Mouse (Mus musculus): ENCODE data around the gene Hccs. TPM values are rescaled to one million over a fixed set of nuclear protein-coding genes. Genes with fewer than 3 reads are reported as not detected.
"Not testable (repeated sequence)": the region's sequence is repeated elsewhere in the genome, so short reads cannot be mapped to it uniquely, and the experiment has no call there.

Hccs gene
- polyA plus RNA-seq (2014; fragmentation: Nextera tagmentation; extraction: Ambion mirVana), result 54.6 TPM in 2 replicates

DNA sequence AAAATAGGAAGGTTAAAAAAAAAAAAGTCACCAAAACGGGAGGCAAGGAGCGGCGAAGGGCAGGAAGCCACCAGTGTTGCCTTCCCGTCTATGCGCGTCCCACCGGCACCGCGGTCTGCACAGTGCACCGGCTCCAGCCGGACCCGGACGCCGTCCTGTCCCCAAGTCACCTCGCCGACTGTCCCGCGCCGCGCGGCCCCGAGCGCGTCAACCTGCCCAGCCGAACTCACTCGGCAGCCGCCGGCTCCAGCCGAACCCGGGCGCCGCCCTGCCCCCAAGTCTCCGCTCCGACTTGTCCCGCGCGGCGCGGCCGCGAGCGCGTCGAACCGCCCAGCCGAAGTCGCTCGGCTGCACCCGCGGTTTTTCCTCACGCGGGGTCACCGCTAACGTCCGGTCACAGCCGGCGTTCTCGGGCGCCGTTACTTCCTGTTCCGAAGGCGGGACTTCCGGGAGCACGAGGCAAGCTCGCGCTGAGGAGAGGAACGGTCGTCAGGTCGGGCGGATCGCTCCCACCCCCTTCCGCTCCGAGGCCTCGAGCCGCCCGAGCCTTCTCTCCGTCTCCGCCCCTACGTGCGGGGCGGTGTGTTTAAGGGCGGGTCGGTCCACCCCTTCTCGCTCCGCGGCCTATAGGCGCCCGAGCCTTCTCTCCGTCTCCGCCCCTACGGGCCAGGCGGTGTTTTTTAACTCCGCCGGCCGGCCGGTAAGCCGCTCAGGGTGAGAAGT lies at the start of gene Hccs:
Gene Hccs (minus strand): TSS at position 428 of the 723 bp plus-strand sequence.
- WGBS, result 15% methylated on average over 87 of the region's 97 CpGs
- Histone ChIP-seq H3K27ac (ENCODE audit: low read depth, low read length) (peak within 1 kb of the TSS; percentile 60), H3K9me3 (ENCODE audit: control insufficient read depth, low read length) (no peaks in the 10 kb centered on the region), H3K4me2 (replicated peaks; ENCODE audit: low read depth, low read length) (peak within 1 kb of the TSS; percentile 41), H3K36me3 (ENCODE audit: control insufficient read depth, insufficient read depth, low read length) (no peaks in the 10 kb centered on the region), H3K4me1 (replicated peaks; ENCODE audit: control insufficient read depth, insufficient read depth, low read length) (no peaks in the 10 kb centered on the region), H3K9ac (ENCODE audit: low read depth, low read length) (peak within 1 kb of the TSS; percentile 60), H3K27me3 (ENCODE audit: control insufficient read depth, insufficient read depth, low read length) (no peaks in the 10 kb centered on the region), H3K4me3 (ENCODE audit: low read depth, low read length) (peak within 1 kb of the TSS; percentile 58)
- peak; percentile 100 for ATAC-seq (ENCODE audit: low FRiP score)
- peak; percentile 83 for DNase-seq (ENCODE audit: low spot score)

DNA sequence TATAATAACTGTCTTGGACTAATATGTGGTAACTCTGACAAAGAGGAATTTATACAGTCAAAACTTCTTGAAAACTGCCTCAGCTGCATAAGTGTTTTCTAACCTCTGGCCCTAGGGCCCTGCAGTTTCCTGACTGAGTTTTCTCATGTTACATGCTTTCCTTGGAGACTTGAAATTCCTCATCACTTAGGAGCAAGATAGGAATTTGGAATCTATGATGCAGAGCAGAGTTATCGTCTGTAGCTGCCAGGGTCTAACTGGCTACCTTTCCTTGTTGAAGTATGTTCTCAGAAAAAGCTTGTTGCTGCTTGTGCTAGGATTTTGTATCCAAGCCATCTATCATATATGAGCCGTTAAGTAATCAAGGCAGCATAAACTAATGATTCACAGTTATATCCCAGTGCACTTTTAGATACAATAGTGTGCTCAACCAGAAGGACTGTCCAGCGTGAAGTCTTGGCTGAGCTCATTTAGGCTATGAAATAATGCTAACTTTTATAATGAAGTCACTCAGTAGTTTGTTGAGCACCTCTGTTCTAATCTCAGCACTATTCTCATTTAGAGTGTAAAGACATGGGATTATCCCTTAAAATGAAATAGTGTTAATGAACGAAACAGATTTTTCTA lies 37.1 kb upstream of the Hccs start:
- Histone ChIP-seq H3K36me3 (ENCODE audit: control insufficient read depth, insufficient read depth, low read length) (no peaks in the 10 kb centered on the region), H3K4me1 (replicated peaks; ENCODE audit: control insufficient read depth, insufficient read depth, low read length) (no peaks in the 10 kb centered on the region), H3K4me2 (replicated peaks; ENCODE audit: low read depth, low read length) (no peak overlapping the region), H3K4me3 (ENCODE audit: low read depth, low read length) (no peak overlapping the region), H3K9me3 (ENCODE audit: control insufficient read depth, low read length) (no peaks in the 10 kb centered on the region), H3K27me3 (ENCODE audit: control insufficient read depth, insufficient read depth, low read length) (no peaks in the 10 kb centered on the region), H3K9ac (ENCODE audit: low read depth, low read length) (no peak overlapping the region), H3K27ac (ENCODE audit: low read depth, low read length) (no peak overlapping the region)
- ATAC-seq (ENCODE audit: low FRiP score) (no peak), DNase-seq (ENCODE audit: low spot score) (no peak)
- WGBS, result 78% methylated on average over 4 of the region's 4 CpGs

DNA sequence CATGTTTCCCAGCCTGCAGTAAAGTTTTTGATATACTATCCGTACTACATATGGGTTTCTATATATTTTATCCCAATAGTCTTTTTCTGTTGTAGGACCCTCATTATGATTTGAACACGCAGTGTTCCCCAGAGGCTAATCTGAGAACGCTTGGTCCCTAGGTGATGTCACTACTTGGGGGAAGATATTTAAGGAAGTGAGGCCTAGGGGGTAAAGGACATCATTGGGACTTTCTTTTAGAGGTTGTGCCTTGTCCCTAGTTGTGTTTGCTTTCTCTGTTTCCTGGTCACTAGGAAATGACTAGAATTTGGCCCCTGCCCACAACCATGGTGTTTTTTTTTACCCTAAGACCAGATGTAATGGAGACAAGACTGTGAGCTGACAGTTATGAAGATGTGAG lies 18.0 kb upstream of the Hccs start:
- no peaks in the 10 kb centered on the region for H3K9me3 ChIP-seq (ENCODE audit: control insufficient read depth, low read length)
- no peak overlapping the region for H3K4me2 ChIP-seq (replicated peaks; ENCODE audit: low read depth, low read length)
- H3K4me3 ChIP-seq (ENCODE audit: low read depth, low read length), result no peak overlapping the region
- no peak overlapping the region for H3K27ac ChIP-seq (ENCODE audit: low read depth, low read length)
- H3K9ac ChIP-seq (ENCODE audit: low read depth, low read length), result no peak overlapping the region
- ATAC-seq (ENCODE audit: low FRiP score), result no peak
- no peaks in the 10 kb centered on the region for H3K36me3 ChIP-seq (ENCODE audit: control insufficient read depth, insufficient read depth, low read length)
- WGBS, result 78% methylated on average over 3 of the region's 3 CpGs
- H3K4me1 ChIP-seq (replicated peaks; ENCODE audit: control insufficient read depth, insufficient read depth, low read length), result no peaks in the 10 kb centered on the region
- no peaks in the 10 kb centered on the region for H3K27me3 ChIP-seq (ENCODE audit: control insufficient read depth, insufficient read depth, low read length)
- DNase-seq (ENCODE audit: low spot score), result no peak

- ATAC-seq (ENCODE audit: low FRiP score), result no peak
- H3K9ac ChIP-seq (ENCODE audit: low read depth, low read length), result no peak overlapping the region
These were observed 17.4 kb upstream of the Hccs start for GRCm38 (mm10) chrX:169337559-169337958.

GRCm38 (mm10) chrX:169332264-169332663 lies 12.1 kb upstream of the Hccs start:
- Histone ChIP-seq H3K4me2 (replicated peaks; ENCODE audit: low read depth, low read length) (no peak overlapping the region), H3K9me3 (ENCODE audit: control insufficient read depth, low read length) (no peaks in the 10 kb centered on the region), H3K4me3 (ENCODE audit: low read depth, low read length) (no peak overlapping the region), H3K27me3 (ENCODE audit: control insufficient read depth, insufficient read depth, low read length) (no peaks in the 10 kb centered on the region), H3K36me3 (ENCODE audit: control insufficient read depth, insufficient read depth, low read length) (no peaks in the 10 kb centered on the region), H3K27ac (ENCODE audit: low read depth, low read length) (no peak overlapping the region), H3K4me1 (replicated peaks; ENCODE audit: control insufficient read depth, insufficient read depth, low read length) (no peaks in the 10 kb centered on the region), H3K9ac (ENCODE audit: low read depth, low read length) (no peak overlapping the region)
- 32% methylated on average over 3 of the region's 3 CpGs for WGBS
- DNase-seq (ENCODE audit: low spot score) (peak; percentile 33), ATAC-seq (ENCODE audit: low FRiP score) (no peak)

More at GRCm38 (mm10) chrX:169337559-169337958, 17.4 kb upstream of the Hccs start:
- no peaks in the 10 kb centered on the region for H3K4me1 ChIP-seq (replicated peaks; ENCODE audit: control insufficient read depth, insufficient read depth, low read length)
- no peaks in the 10 kb centered on the region for H3K36me3 ChIP-seq (ENCODE audit: control insufficient read depth, insufficient read depth, low read length)
- no peaks in the 10 kb centered on the region for H3K27me3 ChIP-seq (ENCODE audit: control insufficient read depth, insufficient read depth, low read length)
- no peak overlapping the region for H3K4me2 ChIP-seq (replicated peaks; ENCODE audit: low read depth, low read length)
- H3K9me3 ChIP-seq (ENCODE audit: control insufficient read depth, low read length), result no peaks in the 10 kb centered on the region
- no peak overlapping the region for H3K27ac ChIP-seq (ENCODE audit: low read depth, low read length)
- no peak overlapping the region for H3K4me3 ChIP-seq (ENCODE audit: low read depth, low read length)
- DNase-seq (ENCODE audit: low spot score), result no peak

DNA sequence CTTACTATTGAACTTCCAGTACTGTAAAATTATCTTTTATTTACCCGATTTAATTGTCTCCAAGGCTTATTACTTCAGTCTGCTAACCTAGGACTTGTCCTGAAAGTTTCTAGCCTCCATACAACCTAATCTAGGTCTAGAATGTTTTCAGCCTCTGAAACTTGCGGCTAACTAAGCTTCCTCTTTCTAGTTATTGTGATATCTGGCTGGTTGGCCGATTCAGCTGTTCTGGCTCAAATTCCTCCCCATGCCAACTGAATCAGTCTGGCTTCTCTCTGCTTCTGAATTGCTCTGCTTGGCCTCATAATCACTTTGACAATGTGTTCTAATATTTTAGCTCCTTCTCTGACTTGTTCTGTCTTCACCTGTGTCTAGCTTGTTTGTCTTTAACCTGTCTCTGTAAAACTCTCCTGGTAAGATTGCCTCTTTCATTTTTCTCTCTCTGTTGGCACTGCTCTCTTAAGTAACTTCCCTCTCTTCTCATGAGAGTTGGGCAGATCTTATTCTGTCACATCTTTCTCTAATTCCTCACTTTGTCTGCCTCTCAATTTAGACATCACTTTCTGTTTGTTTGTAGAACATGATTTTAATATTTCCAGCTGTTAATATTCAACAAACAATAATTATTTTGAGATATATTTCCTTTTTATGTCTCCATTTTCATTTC lies 5.9 kb upstream of the Hccs start:
- no peak overlapping the region for H3K4me3 ChIP-seq (ENCODE audit: low read depth, low read length)
- H3K27ac ChIP-seq (ENCODE audit: low read depth, low read length), result no peak overlapping the region
- DNase-seq (ENCODE audit: low spot score) (no peak), ATAC-seq (ENCODE audit: low FRiP score) (no peak)
- no peaks in the 10 kb centered on the region for H3K36me3 ChIP-seq (ENCODE audit: control insufficient read depth, insufficient read depth, low read length)
- no peaks in the 10 kb centered on the region for H3K27me3 ChIP-seq (ENCODE audit: control insufficient read depth, insufficient read depth, low read length)
- H3K4me2 ChIP-seq (replicated peaks; ENCODE audit: low read depth, low read length), result no peak overlapping the region
- WGBS, result 87% methylated on average over 3 of the region's 3 CpGs
- no peaks in the 10 kb centered on the region for H3K4me1 ChIP-seq (replicated peaks; ENCODE audit: control insufficient read depth, insufficient read depth, low read length)
- H3K9me3 ChIP-seq (ENCODE audit: control insufficient read depth, low read length), result no peaks in the 10 kb centered on the region
- no peak overlapping the region for H3K9ac ChIP-seq (ENCODE audit: low read depth, low read length)

- not testable (repeated sequence) for H3K27me3 ChIP-seq (ENCODE audit: control insufficient read depth, insufficient read depth, low read length); H3K9ac ChIP-seq (ENCODE audit: low read depth, low read length); H3K4me1 ChIP-seq (replicated peaks; ENCODE audit: control insufficient read depth, insufficient read depth, low read length); DNase-seq (ENCODE audit: low spot score); H3K36me3 ChIP-seq (ENCODE audit: control insufficient read depth, insufficient read depth, low read length); H3K27ac ChIP-seq (ENCODE audit: low read depth, low read length); H3K9me3 ChIP-seq (ENCODE audit: control insufficient read depth, low read length)
- Histone ChIP-seq H3K4me3 (ENCODE audit: low read depth, low read length) (peak overlapping the region; percentile 58), H3K4me2 (replicated peaks; ENCODE audit: low read depth, low read length) (peak overlapping the region; percentile 11; the same call in 1 of the 2 replicates)
- WGBS, result 42% methylated on average over 15 of the region's 15 CpGs
- ATAC-seq (ENCODE audit: low FRiP score), result peak; percentile 63
These were observed 465 bp upstream of the Hccs start for GRCm38 (mm10) chrX:169320668-169321005.

DNA sequence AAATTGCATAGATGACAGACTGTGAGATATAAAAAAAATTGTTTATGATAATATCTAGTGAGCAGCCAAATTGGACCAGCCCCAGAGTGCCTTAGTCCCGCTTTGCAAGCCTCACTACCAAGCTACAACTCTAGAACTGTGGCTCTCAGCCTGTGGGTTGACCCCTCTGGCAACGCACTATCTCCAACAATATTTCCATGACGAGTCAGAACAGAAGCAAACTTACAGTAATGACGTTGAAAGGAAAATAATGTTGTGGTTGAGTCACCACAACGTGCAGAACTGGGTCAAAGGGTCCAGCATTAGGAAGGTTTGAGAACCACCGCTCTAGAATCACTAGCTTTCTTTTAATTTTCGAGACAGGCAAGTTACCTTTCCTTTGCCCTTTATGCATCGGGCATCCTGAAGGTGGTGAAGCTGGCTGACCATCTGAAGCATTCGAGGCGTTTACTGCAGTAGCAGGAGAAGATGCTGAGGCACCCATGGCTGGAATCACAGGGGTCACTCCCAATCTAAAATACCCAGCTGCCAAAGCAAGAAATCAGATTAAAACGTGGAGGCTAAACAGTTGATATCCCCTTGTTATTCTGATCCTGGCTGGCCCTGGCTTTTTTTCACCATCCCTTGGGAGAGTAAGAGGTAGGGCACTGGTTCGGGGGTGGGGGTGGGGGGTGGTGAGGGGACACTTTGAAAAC lies 959 bp downstream of the Hccs start:
- no peak overlapping the region for H3K27ac ChIP-seq (ENCODE audit: low read depth, low read length)
- H3K4me2 ChIP-seq (replicated peaks; ENCODE audit: low read depth, low read length), result peak overlapping the region; percentile 41
- no peaks in the 10 kb centered on the region for H3K36me3 ChIP-seq (ENCODE audit: control insufficient read depth, insufficient read depth, low read length)
- peak overlapping the region; percentile 58 for H3K4me3 ChIP-seq (ENCODE audit: low read depth, low read length)
- ATAC-seq (ENCODE audit: low FRiP score), result no peak
- 63% methylated on average over 12 of the region's 12 CpGs for WGBS
- DNase-seq (ENCODE audit: low spot score), result no peak
- H3K27me3 ChIP-seq (ENCODE audit: control insufficient read depth, insufficient read depth, low read length), result no peaks in the 10 kb centered on the region
- peak overlapping the region; percentile 60; the same call in 1 of the 2 replicates for H3K9ac ChIP-seq (ENCODE audit: low read depth, low read length)
- no peaks in the 10 kb centered on the region for H3K9me3 ChIP-seq (ENCODE audit: control insufficient read depth, low read length)
- H3K4me1 ChIP-seq (replicated peaks; ENCODE audit: control insufficient read depth, insufficient read depth, low read length), result no peaks in the 10 kb centered on the region

All from hindbrain, embryonic 11.5 days (tissue).